Mouse (Mus musculus): ENCODE measurements around the gene Top1. TPM values are rescaled to one million over a fixed set of nuclear protein-coding genes. Genes with fewer than 3 reads are reported as not detected.

Top1 gene
- polyA plus RNA-seq, 1 experiment: 174 TPM

DNA sequence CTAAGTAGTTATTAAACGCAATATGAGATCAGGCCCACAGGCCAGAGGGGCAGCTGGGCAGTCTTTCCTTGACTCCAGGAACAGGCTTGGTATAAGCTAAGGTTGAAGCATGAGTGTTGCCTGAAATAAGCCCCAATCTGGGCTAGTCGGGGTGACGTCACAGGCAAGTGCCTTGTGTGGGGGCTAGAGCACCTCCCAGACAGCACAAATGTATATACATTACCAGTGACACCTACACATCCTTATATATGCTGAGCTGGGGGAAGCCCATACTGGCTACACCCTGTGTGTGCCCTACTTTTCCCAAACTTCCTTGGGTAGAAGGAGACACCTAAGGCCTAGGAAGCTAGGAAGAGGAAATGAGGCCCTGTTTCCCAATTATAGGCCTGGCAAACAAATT lies 83.3 kb downstream of the Top1 start:
- no peak for TF ChIP-seq POLR2A (IDR thresholded peaks at IDR 0.05; ENCODE audit: insufficient read depth, low read length)
- TF ChIP-seq EP300 (IDR thresholded peaks at IDR 0.05; ENCODE audit: insufficient read depth, low read depth, low read length): no peak
- TF ChIP-seq CTCF (IDR thresholded peaks at IDR 0.05; ENCODE audit: low read depth, low read length): no peak
- no peak overlapping the region for H3K9ac ChIP-seq (ENCODE audit: low read depth, poor library complexity, severe bottlenecking)
- H3K27ac ChIP-seq (ENCODE audit: insufficient read depth, low read length): no peak overlapping the region
- H3K4me3 ChIP-seq (ENCODE audit: low read depth, low read length): no peak overlapping the region
- no peaks in the 10 kb centered on the region for H3K27me3 ChIP-seq (ENCODE audit: control insufficient read depth, insufficient read depth, low read length, poor library complexity, severe bottlenecking)
- no peaks in the 10 kb centered on the region for H3K36me3 ChIP-seq (ENCODE audit: control insufficient read depth, insufficient read depth, low read length, poor library complexity, severe bottlenecking)
- H3K9me3 ChIP-seq (replicated peaks; ENCODE audit: control insufficient read depth, insufficient read depth, low read length, poor library complexity, severe bottlenecking): no peaks in the 10 kb centered on the region
- peaks cover 3% of the 10 kb centered on the region for H3K4me1 ChIP-seq (ENCODE audit: control insufficient read depth, insufficient read depth, low read length)

DNA sequence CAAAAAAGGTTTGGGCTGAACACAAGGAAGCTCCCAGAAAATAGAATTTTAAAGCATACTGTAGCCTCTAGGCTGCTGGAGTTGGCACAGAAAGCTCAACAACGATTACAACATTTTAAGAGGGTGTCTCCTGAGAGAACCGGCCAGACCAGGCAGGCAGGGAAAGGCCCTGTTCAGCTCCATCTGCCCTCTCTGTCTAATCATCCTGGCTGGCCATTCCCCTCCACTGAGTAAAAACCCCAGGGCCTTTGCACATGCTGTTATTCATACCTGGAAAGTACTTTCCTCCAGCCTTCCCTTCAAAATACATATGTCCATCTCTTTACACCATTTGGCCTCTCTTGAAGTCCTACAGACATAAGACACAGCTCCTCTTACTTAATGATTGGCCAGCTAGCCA lies 83.7 kb downstream of the Top1 start:
- H3K9ac ChIP-seq (ENCODE audit: low read depth, poor library complexity, severe bottlenecking): no peak overlapping the region
- TF ChIP-seq POLR2A (IDR thresholded peaks at IDR 0.05; ENCODE audit: insufficient read depth, low read length): no peak
- no peak for TF ChIP-seq EP300 (IDR thresholded peaks at IDR 0.05; ENCODE audit: insufficient read depth, low read depth, low read length)
- TF ChIP-seq CTCF (IDR thresholded peaks at IDR 0.05; ENCODE audit: low read depth, low read length): no peak
- no peak overlapping the region for H3K4me3 ChIP-seq (ENCODE audit: low read depth, low read length)
- no peaks in the 10 kb centered on the region for H3K9me3 ChIP-seq (replicated peaks; ENCODE audit: control insufficient read depth, insufficient read depth, low read length, poor library complexity, severe bottlenecking)
- no peaks in the 10 kb centered on the region for H3K36me3 ChIP-seq (ENCODE audit: control insufficient read depth, insufficient read depth, low read length, poor library complexity, severe bottlenecking)
- peaks cover 3% of the 10 kb centered on the region for H3K4me1 ChIP-seq (ENCODE audit: control insufficient read depth, insufficient read depth, low read length)
- no peaks in the 10 kb centered on the region for H3K27me3 ChIP-seq (ENCODE audit: control insufficient read depth, insufficient read depth, low read length, poor library complexity, severe bottlenecking)
- H3K27ac ChIP-seq (ENCODE audit: insufficient read depth, low read length): no peak overlapping the region

DNA sequence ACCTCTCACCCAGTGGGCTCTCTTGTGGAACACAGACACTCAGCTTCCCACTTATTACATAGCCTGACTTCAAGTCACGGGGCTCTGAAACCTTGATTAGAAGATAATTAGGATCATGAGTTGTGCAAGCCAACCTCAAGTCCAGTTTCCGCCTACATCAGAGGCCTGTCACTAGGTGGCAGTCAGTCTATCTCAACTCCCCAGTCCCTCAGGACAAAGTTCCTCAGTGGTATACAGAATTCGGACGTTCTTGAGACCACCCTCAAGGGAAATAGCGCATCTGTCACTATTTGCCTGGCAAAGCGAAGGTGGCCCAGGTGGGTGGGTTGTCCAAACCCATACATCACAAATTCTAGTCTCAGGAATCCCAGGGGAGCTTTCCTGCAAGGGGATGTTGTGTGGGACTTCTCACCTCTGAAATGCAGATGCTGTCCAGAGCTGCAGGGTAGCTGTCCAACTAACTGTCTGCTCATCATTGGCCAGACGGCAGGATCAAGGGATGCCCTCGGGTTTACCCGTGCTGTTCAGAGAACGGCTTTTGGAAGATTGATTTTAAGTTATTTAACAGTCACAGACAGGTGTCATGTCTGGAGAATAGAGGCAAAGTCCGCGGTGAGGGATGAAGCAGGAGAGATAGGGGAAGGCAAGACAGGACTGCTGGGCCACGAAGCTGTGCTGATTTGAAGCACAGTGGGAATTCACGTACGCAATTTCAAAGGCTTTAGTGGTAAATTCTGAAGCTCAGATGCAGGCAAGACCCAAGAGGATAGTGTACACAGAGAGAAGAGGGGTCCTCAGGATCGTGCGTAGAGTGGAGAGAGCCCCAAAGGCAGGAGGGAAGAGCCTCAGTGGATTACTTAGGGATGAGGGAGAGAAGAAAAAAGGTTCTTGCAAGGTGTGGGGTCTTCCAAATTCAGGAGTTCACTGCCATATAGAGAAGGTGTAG lies 84.4 kb downstream of the Top1 start:
- Histone ChIP-seq H3K4me1 (ENCODE audit: control insufficient read depth, insufficient read depth, low read length) (peaks cover 3% of the 10 kb centered on the region), H3K9ac (ENCODE audit: low read depth, poor library complexity, severe bottlenecking) (peak overlapping the region; percentile 90), H3K27ac (ENCODE audit: insufficient read depth, low read length) (no peak overlapping the region), H3K27me3 (ENCODE audit: control insufficient read depth, insufficient read depth, low read length, poor library complexity, severe bottlenecking) (no peaks in the 10 kb centered on the region), H3K9me3 (replicated peaks; ENCODE audit: control insufficient read depth, insufficient read depth, low read length, poor library complexity, severe bottlenecking) (no peaks in the 10 kb centered on the region), H3K36me3 (ENCODE audit: control insufficient read depth, insufficient read depth, low read length, poor library complexity, severe bottlenecking) (no peaks in the 10 kb centered on the region), H3K4me3 (ENCODE audit: low read depth, low read length) (peak overlapping the region; percentile 72)
- TF ChIP-seq EP300 (IDR thresholded peaks at IDR 0.05; ENCODE audit: insufficient read depth, low read depth, low read length) (no peak), POLR2A (IDR thresholded peaks at IDR 0.05; ENCODE audit: insufficient read depth, low read length) (no peak), CTCF (IDR thresholded peaks at IDR 0.05; ENCODE audit: low read depth, low read length) (peak; percentile 50)

DNA sequence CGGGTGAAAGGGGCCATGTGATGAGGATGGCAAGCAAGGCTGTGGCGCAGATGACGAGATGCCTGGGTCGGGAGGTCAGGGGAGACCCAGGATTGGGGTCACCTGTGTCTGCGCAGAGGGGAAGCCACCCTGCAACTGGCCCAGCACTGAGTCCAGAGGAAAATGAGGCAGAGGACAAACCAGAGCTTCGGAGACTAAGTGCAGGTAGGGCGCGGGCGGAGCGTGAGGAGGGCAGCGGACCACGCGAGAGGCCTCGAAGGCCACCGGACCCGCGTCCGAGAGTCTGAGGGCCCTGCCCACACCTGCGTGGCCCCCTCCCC lies 85.1 kb downstream of the Top1 start:
- H3K4me1 ChIP-seq (ENCODE audit: control insufficient read depth, insufficient read depth, low read length): peaks cover 8% of the 10 kb centered on the region

DNA sequence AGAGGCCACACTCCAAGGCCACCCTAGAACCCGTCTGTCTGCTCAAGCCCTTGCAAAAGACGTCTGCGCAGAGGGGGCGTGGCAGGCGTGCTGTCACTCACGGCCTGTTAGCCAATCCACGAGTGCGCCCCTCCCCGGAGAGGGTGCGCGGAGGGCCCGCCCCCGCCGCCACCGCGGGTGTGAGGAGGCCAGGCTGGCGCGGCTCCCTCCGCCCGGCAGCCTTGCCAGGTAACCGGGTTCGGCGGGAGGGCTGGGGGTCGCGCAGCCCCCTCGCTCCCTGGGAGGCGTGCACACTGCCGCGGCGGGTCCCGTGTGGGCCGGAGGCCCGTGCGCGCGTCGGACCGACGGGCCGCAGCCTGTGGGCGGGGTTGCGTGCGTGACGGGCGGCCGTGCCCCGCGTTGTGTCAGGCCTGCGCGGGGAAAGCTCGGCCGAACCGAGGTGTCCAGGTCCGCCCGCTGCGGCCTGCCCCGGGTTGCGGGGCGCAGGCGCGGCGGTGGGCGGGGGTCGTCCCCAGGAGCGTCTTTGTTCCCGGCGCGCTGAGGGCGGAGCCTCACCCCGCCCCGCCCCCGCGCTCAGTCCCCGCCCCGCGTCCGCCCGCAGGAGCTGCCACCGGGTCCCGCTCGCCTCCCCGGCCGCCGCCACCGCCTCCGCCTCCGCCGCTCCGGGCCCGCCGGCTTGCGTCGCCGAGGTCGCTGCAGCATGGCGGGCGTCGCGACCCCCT lies 85.6 kb downstream of the Top1 start, which contains the start of gene Plcg1:
TSS of gene Plcg1 (plus strand) at position 184 of the 722 bp plus-strand sequence.
- Histone ChIP-seq H3K36me3 (ENCODE audit: control insufficient read depth, insufficient read depth, low read length, poor library complexity, severe bottlenecking) (no peaks in the 10 kb centered on the region), H3K9me3 (replicated peaks; ENCODE audit: control insufficient read depth, insufficient read depth, low read length, poor library complexity, severe bottlenecking) (no peaks in the 10 kb centered on the region), H3K27me3 (ENCODE audit: control insufficient read depth, insufficient read depth, low read length, poor library complexity, severe bottlenecking) (no peaks in the 10 kb centered on the region), H3K9ac (ENCODE audit: low read depth, poor library complexity, severe bottlenecking) (peak within 1 kb of the TSS; percentile 90), H3K27ac (ENCODE audit: insufficient read depth, low read length) (no peak within 1 kb of the TSS), H3K4me3 (ENCODE audit: low read depth, low read length) (peak within 1 kb of the TSS; percentile 96), H3K4me1 (ENCODE audit: control insufficient read depth, insufficient read depth, low read length) (peaks cover 8% of the 10 kb centered on the region)
- TF ChIP-seq POLR2A (IDR thresholded peaks at IDR 0.05; ENCODE audit: insufficient read depth, low read length) (peak; percentile 29), CTCF (IDR thresholded peaks at IDR 0.05; ENCODE audit: low read depth, low read length) (no peak), EP300 (IDR thresholded peaks at IDR 0.05; ENCODE audit: insufficient read depth, low read depth, low read length) (no peak)

More for the DNA sequence above, 85.1 kb downstream of the Top1 start:
- Histone ChIP-seq H3K9me3 (replicated peaks; ENCODE audit: control insufficient read depth, insufficient read depth, low read length, poor library complexity, severe bottlenecking) (no peaks in the 10 kb centered on the region), H3K27me3 (ENCODE audit: control insufficient read depth, insufficient read depth, low read length, poor library complexity, severe bottlenecking) (no peaks in the 10 kb centered on the region), H3K4me3 (ENCODE audit: low read depth, low read length) (peak overlapping the region; percentile 72), H3K27ac (ENCODE audit: insufficient read depth, low read length) (no peak overlapping the region), H3K36me3 (ENCODE audit: control insufficient read depth, insufficient read depth, low read length, poor library complexity, severe bottlenecking) (no peaks in the 10 kb centered on the region), H3K9ac (ENCODE audit: low read depth, poor library complexity, severe bottlenecking) (peak overlapping the region; percentile 90)
- no peak for TF ChIP-seq CTCF (IDR thresholded peaks at IDR 0.05; ENCODE audit: low read depth, low read length)
- no peak for TF ChIP-seq EP300 (IDR thresholded peaks at IDR 0.05; ENCODE audit: insufficient read depth, low read depth, low read length)

Measured in ES-Bruce4 (cell line).